Mouse (Mus musculus): Measurements from ENCODE around the gene Sytl2.

Sytl2 gene

GRCm38 (mm10) chr7:90308003-90308402 lies 6.0 kb downstream of the Sytl2 start:
- in situ Hi-C loops (cut with MseI, MboI), result no loop called here

- in situ Hi-C loops (cut with MseI, MboI), result no loop called here
Observed at GRCm38 (mm10) chr7:90312151-90312883, 10.3 kb downstream of the Sytl2 start.

GRCm38 (mm10) chr7:90313421-90313820 lies 11.4 kb downstream of the Sytl2 start:
- in situ Hi-C loops (cut with MseI, MboI), result no loop called here

GRCm38 (mm10) chr7:90316823-90317222 lies 14.8 kb downstream of the Sytl2 start:
- in situ Hi-C loops (cut with MseI, MboI), result no loop called here

GRCm38 (mm10) chr7:90319446-90319845 lies 17.4 kb downstream of the Sytl2 start:
- in situ Hi-C loops (cut with MseI, MboI), result no loop called here

- in situ Hi-C loops (cut with MseI, MboI), result no loop called here
Observed at GRCm38 (mm10) chr7:90320124-90320523, 18.1 kb downstream of the Sytl2 start.

GRCm38 (mm10) chr7:90325166-90325565 lies 23.1 kb downstream of the Sytl2 start:
- in situ Hi-C loops (cut with MseI, MboI), result no loop called here

GRCm38 (mm10) chr7:90330200-90330599 lies 28.1 kb downstream of the Sytl2 start:
- in situ Hi-C loops (cut with MseI, MboI), result no loop called here

- in situ Hi-C loops (cut with MseI, MboI), result no loop called here
Observed at GRCm38 (mm10) chr7:90332483-90333065, 30.5 kb downstream of the Sytl2 start.

- in situ Hi-C loops (cut with MseI, MboI), result no loop called here
Observed at GRCm38 (mm10) chr7:90334362-90334761, 32.3 kb downstream of the Sytl2 start.

GRCm38 (mm10) chr7:90334831-90335230 lies 32.8 kb downstream of the Sytl2 start:
- in situ Hi-C loops (cut with MseI, MboI), result no loop called here

GRCm38 (mm10) chr7:90335755-90336194 lies 33.7 kb downstream of the Sytl2 start:
- in situ Hi-C loops (cut with MseI, MboI), result no loop called here

- in situ Hi-C loops (cut with MseI, MboI), result no loop called here
Observed at GRCm38 (mm10) chr7:90341212-90341957, 39.3 kb downstream of the Sytl2 start.

GRCm38 (mm10) chr7:90344903-90345302 lies 42.9 kb downstream of the Sytl2 start:
- in situ Hi-C loops (cut with MseI, MboI), result no loop called here

GRCm38 (mm10) chr7:90347779-90348437 lies 45.9 kb downstream of the Sytl2 start:
- in situ Hi-C loops (cut with MseI, MboI), result no loop called here

- in situ Hi-C loops (cut with MseI, MboI), result no loop called here
Observed at GRCm38 (mm10) chr7:90349014-90349413, 47.0 kb downstream of the Sytl2 start.

- in situ Hi-C loops (cut with MseI, MboI), result no loop called here
Observed at GRCm38 (mm10) chr7:90352183-90352582, 50.1 kb downstream of the Sytl2 start.

GRCm38 (mm10) chr7:90353488-90354228 lies 51.6 kb downstream of the Sytl2 start:
- in situ Hi-C loops (cut with MseI, MboI), result no loop called here

- in situ Hi-C loops (cut with MseI, MboI), result no loop called here
Observed at GRCm38 (mm10) chr7:90354229-90354604, 52.2 kb downstream of the Sytl2 start.

- in situ Hi-C loops (cut with MseI, MboI), result no loop called here
Observed at GRCm38 (mm10) chr7:90355454-90355853, 53.4 kb downstream of the Sytl2 start.

- in situ Hi-C loops (cut with MseI, MboI), result no loop called here
Observed at GRCm38 (mm10) chr7:90355995-90356394, 53.9 kb downstream of the Sytl2 start.
